Mouse (Mus musculus): ENCODE results near the gene Rapgef4. TPM values are rescaled to one million over a fixed set of nuclear protein-coding genes. Genes with fewer than 3 reads are reported as not detected.

Rapgef4 gene
- polyA plus RNA-seq, 1 experiment, result 11.4 TPM

DNA sequence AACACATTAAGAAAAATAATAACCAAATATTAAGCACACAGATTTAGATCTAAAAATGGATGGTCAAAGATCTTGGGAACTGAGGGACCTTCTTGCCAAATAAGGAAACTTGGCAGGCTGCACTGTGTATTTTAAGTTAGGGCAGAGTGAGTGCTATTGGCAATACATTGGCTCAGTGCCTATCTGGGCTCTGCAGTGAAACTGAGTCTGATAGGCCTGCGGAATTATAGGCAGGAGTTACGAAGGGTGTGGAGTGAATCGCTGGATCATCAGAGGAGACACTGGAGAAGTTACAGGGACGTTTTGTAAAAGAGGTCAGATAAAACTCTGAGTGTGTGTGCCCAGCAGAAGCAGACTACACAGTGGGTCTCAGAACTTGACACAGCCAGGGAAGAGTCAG lies 306.1 kb downstream of the Rapgef4 start:
- Histone ChIP-seq H3K4me1 (ENCODE audit: control insufficient read depth, insufficient read depth, low read length) (peaks cover 5% of the 10 kb centered on the region), H3K4me3 (replicated peaks; ENCODE audit: extremely low read depth, low read depth, low read length) (peak overlapping the region; percentile 19)
- WGBS, result 17% methylated on average over 4 of the region's 4 CpGs
- DNase-seq, result peak; percentile 40
- TF ChIP-seq POLR2A (IDR thresholded peaks at IDR 0.05; ENCODE audit: borderline replicate concordance, extremely low read depth, low read depth, low read length) (no peak), CTCF (IDR thresholded peaks at IDR 0.05; ENCODE audit: insufficient read depth, low read length) (no peak)

GRCm38 (mm10) chr2:72288932-72289534 lies 308.0 kb downstream of the Rapgef4 start:
- TF ChIP-seq POLR2A (IDR thresholded peaks at IDR 0.05; ENCODE audit: borderline replicate concordance, extremely low read depth, low read depth, low read length) (no peak), CTCF (IDR thresholded peaks at IDR 0.05; ENCODE audit: insufficient read depth, low read length) (no peak)
- Histone ChIP-seq H3K4me1 (ENCODE audit: control insufficient read depth, insufficient read depth, low read length) (peaks cover 5% of the 10 kb centered on the region), H3K4me3 (replicated peaks; ENCODE audit: extremely low read depth, low read depth, low read length) (no peak overlapping the region)
- WGBS, result 68% methylated on average over 11 of the region's 11 CpGs
- no peak for DNase-seq

- TF ChIP-seq POLR2A (IDR thresholded peaks at IDR 0.05; ENCODE audit: borderline replicate concordance, extremely low read depth, low read depth, low read length), result no peak
- TF ChIP-seq CTCF (IDR thresholded peaks at IDR 0.05; ENCODE audit: insufficient read depth, low read length), result no peak
- peaks cover 5% of the 10 kb centered on the region for H3K4me1 ChIP-seq (ENCODE audit: control insufficient read depth, insufficient read depth, low read length)
- 77% methylated on average over 1 of the region's 1 CpGs for WGBS
- no peak overlapping the region for H3K4me3 ChIP-seq (replicated peaks; ENCODE audit: extremely low read depth, low read depth, low read length)
- no peak for DNase-seq
Measured at GRCm38 (mm10) chr2:72291103-72291502, 310.1 kb downstream of the Rapgef4 start.

GRCm38 (mm10) chr2:72292573-72292972 lies 311.5 kb downstream of the Rapgef4 start:
- DNase-seq, result no peak
- WGBS, result 75% methylated on average over 8 of the region's 8 CpGs
- Histone ChIP-seq H3K4me1 (ENCODE audit: control insufficient read depth, insufficient read depth, low read length) (peaks cover 5% of the 10 kb centered on the region), H3K4me3 (replicated peaks; ENCODE audit: extremely low read depth, low read depth, low read length) (no peak overlapping the region)
- TF ChIP-seq POLR2A (IDR thresholded peaks at IDR 0.05; ENCODE audit: borderline replicate concordance, extremely low read depth, low read depth, low read length) (no peak), CTCF (IDR thresholded peaks at IDR 0.05; ENCODE audit: insufficient read depth, low read length) (no peak)

- Histone ChIP-seq H3K4me1 (ENCODE audit: control insufficient read depth, insufficient read depth, low read length) (peaks cover 8% of the 10 kb centered on the region), H3K4me3 (replicated peaks; ENCODE audit: extremely low read depth, low read depth, low read length) (no peak overlapping the region)
- DNase-seq, result no peak
- TF ChIP-seq CTCF (IDR thresholded peaks at IDR 0.05; ENCODE audit: insufficient read depth, low read length), result no peak
- TF ChIP-seq POLR2A (IDR thresholded peaks at IDR 0.05; ENCODE audit: borderline replicate concordance, extremely low read depth, low read depth, low read length), result no peak
- 74% methylated on average over 6 of the region's 6 CpGs for WGBS
Measured at GRCm38 (mm10) chr2:72294994-72295393, 314.0 kb downstream of the Rapgef4 start.

GRCm38 (mm10) chr2:72296984-72297715 lies 316.1 kb downstream of the Rapgef4 start:
- peaks cover 11% of the 10 kb centered on the region for H3K4me1 ChIP-seq (ENCODE audit: control insufficient read depth, insufficient read depth, low read length)
- TF ChIP-seq CTCF (IDR thresholded peaks at IDR 0.05; ENCODE audit: insufficient read depth, low read length) (no peak), POLR2A (IDR thresholded peaks at IDR 0.05; ENCODE audit: borderline replicate concordance, extremely low read depth, low read depth, low read length) (no peak)
- WGBS, result 34% methylated on average over 10 of the region's 10 CpGs
- DNase-seq, result no peak
- peak overlapping the region; percentile 66 for H3K4me3 ChIP-seq (replicated peaks; ENCODE audit: extremely low read depth, low read depth, low read length)

DNA sequence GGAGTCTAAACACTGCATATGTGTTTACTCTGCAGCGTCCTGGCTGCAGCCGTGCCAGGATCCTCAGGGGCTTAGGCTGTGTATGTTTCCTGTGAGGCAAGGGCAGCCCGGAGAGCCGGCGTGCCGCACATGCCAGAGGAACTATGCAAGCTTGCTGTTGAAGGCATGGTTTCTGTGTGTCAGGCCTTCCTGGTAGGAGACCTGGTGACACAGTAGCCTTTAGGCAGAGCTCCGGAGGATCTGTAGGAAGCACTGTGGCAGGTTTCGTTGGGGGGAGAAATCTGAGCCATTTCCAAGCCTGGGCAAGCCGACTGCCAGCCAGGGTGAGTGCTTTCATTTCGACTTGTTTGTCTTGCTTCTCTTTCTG lies 316.7 kb downstream of the Rapgef4 start:
- 12% methylated on average over 10 of the region's 10 CpGs for WGBS
- H3K4me3 ChIP-seq (replicated peaks; ENCODE audit: extremely low read depth, low read depth, low read length), result peak overlapping the region; percentile 66
- TF ChIP-seq POLR2A (IDR thresholded peaks at IDR 0.05; ENCODE audit: borderline replicate concordance, extremely low read depth, low read depth, low read length), result peak; percentile 67; the same call in 1 of the 2 replicates
- TF ChIP-seq CTCF (IDR thresholded peaks at IDR 0.05; ENCODE audit: insufficient read depth, low read length), result no peak
- peak; percentile 73 for DNase-seq
- H3K4me1 ChIP-seq (ENCODE audit: control insufficient read depth, insufficient read depth, low read length), result peaks cover 13% of the 10 kb centered on the region

- Histone ChIP-seq H3K4me3 (replicated peaks; ENCODE audit: extremely low read depth, low read depth, low read length) (peak overlapping the region; percentile 66), H3K4me1 (ENCODE audit: control insufficient read depth, insufficient read depth, low read length) (peaks cover 20% of the 10 kb centered on the region)
- 22% methylated on average over 4 of the region's 4 CpGs for WGBS
- peak; percentile 59 for DNase-seq
- no peak for TF ChIP-seq POLR2A (IDR thresholded peaks at IDR 0.05; ENCODE audit: borderline replicate concordance, extremely low read depth, low read depth, low read length)
- peak; percentile 47 for TF ChIP-seq CTCF (IDR thresholded peaks at IDR 0.05; ENCODE audit: insufficient read depth, low read length)
Measured at GRCm38 (mm10) chr2:72298406-72298805, 317.4 kb downstream of the Rapgef4 start.

DNA sequence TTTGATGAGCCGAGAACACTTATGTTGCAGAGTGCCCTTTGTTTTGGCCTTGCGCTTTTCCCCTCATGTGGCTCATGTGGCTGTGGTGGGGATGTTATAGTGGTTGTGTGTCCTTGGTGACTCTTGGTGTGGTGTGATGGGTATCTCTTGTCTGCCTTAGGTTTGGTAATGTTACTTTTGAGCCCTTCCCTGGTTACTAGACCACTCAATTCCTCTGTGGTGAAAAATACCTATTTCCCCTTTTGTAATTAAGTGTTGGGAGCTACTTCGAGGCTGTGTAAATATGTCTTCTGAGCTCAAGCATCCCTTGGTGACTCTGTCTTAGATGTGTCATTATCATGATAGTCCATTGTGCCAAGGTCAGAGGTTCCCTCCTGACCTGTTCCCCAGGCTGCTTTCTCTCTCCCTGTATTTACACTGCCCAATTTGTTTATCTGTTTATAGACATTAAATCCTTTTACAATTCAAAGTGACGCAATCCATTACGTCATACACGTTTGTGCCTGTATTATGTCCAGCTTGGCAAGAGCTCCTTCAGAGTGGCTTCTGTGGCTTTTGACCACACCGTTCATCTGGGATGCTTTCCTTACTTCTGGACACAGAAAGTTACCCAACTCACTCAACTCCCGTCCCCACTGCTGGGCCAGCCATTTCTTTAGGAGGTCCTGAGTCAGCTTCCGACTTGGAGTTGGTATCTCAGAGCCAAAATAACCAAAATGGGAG lies 320.3 kb downstream of the Rapgef4 start:
- DNase-seq, result no peak
- no peak overlapping the region for H3K4me3 ChIP-seq (replicated peaks; ENCODE audit: extremely low read depth, low read depth, low read length)
- peaks cover 20% of the 10 kb centered on the region for H3K4me1 ChIP-seq (ENCODE audit: control insufficient read depth, insufficient read depth, low read length)
- TF ChIP-seq CTCF (IDR thresholded peaks at IDR 0.05; ENCODE audit: insufficient read depth, low read length), result no peak
- TF ChIP-seq POLR2A (IDR thresholded peaks at IDR 0.05; ENCODE audit: borderline replicate concordance, extremely low read depth, low read depth, low read length), result no peak
- WGBS, result 52% methylated on average over 9 of the region's 9 CpGs
